Mouse (Mus musculus) liver, embryonic 11.5 days (tissue): Measurements from ENCODE around the gene Vac14. TPM values are rescaled to one million over a fixed set of nuclear protein-coding genes. Genes with fewer than 3 reads are reported as not detected.

Experiments used
- ATAC-seq: fragments of 200-750 bp; cut with Nextera tagmentation; replicated peaks from 2 replicates; pipeline ENCODE4 v1.8.0; 2017; ENCODE audit warnings: moderate number of reproducible peaks, mild to moderate bottlenecking, moderate TSS enrichment, moderate library complexity; ENCODE audit not compliant: low FRiP score
- DNase-seq: peaks from one replicate; pipeline ENCODE4 v3.0.0-alpha.2; 2017; ENCODE audit warnings: low spot score
- H3K27ac ChIP-seq: fragments of 300-500 bp; sonication (generic); 2 replicates; pipeline ENCODE4 v1.5.1; 2014; ENCODE audit warnings: mild to moderate bottlenecking, low read depth, low read length, control low read depth
- H3K27me3 ChIP-seq: fragments of 300-500 bp; sonication (generic); replicated peaks from 2 replicates; pipeline ENCODE4 v1.6.1; 2014; ENCODE audit warnings: low read length, mixed read lengths; ENCODE audit not compliant: control insufficient read depth, insufficient read depth
- H3K36me3 ChIP-seq: fragments of 300-500 bp; sonication (generic); 2 replicates; pipeline ENCODE4 v1.6.1; 2014; ENCODE audit warnings: mild to moderate bottlenecking, low read length, moderate library complexity, mixed read lengths; ENCODE audit not compliant: control insufficient read depth, insufficient read depth
- H3K4me1 ChIP-seq: fragments of 300-500 bp; sonication (generic); replicated peaks from 2 replicates; pipeline ENCODE4 v1.6.1; 2014; ENCODE audit warnings: low read length, mixed read lengths; ENCODE audit not compliant: control insufficient read depth, insufficient read depth
- H3K4me2 ChIP-seq: fragments of 300-500 bp; sonication (generic); 2 replicates; pipeline ENCODE4 v1.6.1; 2014; ENCODE audit warnings: mild to moderate bottlenecking, control low read depth, moderate library complexity
- H3K4me3 ChIP-seq: fragments of 300-500 bp; sonication (generic); 2 replicates; pipeline ENCODE4 v1.5.1; 2014; ENCODE audit warnings: low read depth, low read length, control low read depth
- H3K9ac ChIP-seq: fragments of 300-500 bp; sonication (generic); 2 replicates; pipeline ENCODE4 v1.6.1; 2014; ENCODE audit warnings: low read depth, low read length, control low read depth
- H3K9me3 ChIP-seq: fragments of 300-500 bp; sonication (generic); 2 replicates; pipeline ENCODE4 v1.6.1; 2016; ENCODE audit warnings: low read length, inconsistent platforms, mixed read lengths; ENCODE audit not compliant: control insufficient read depth
- WGBS: fragments of 180-500 bp; shearing (Covaris S2); extraction: QIAGEN DNeasy Blood & Tissue Kit; methylation state at CpG from one replicate; pipeline ENCODE4 v1.1.7; 2014; 5-methylcytosine and 5-hydroxymethylcytosine counted together
- polyA plus RNA-seq: library from polyadenylated mRNA; unstranded; fragments of >200 nt; fragmentation: Nextera tagmentation; extraction: Ambion mirVana; gene quantifications from 2 replicates; pipeline ENCODE4 v1.2.1, GENCODE M21; 2014

The Vac14 gene
- polyA plus RNA-seq, 1 experiment from 2014 or later = 34.1 TPM

GRCm38 (mm10) chr8:110761988-110762387 is 143.6 kb downstream of the Vac14 start:
- DNase-seq = no peak
- WGBS = 65% methylated on average over 6 of the region's 6 CpGs
- Histone ChIP-seq H3K36me3 (no peaks in the 10 kb centered on the region), H3K4me1 (no peaks in the 10 kb centered on the region), H3K4me2 (no peak overlapping the region), H3K27me3 (no peaks in the 10 kb centered on the region), H3K4me3 (no peak overlapping the region), H3K9ac (no peak overlapping the region), H3K27ac (no peak overlapping the region), H3K9me3 (no peaks in the 10 kb centered on the region)
- ATAC-seq = no peak

- no peak for ATAC-seq
- H3K36me3 ChIP-seq = no peaks in the 10 kb centered on the region
- H3K27ac ChIP-seq = no peak overlapping the region
- no peak overlapping the region for H3K4me3 ChIP-seq
- no peaks in the 10 kb centered on the region for H3K9me3 ChIP-seq
- no peak overlapping the region for H3K9ac ChIP-seq
- no peak overlapping the region for H3K4me2 ChIP-seq
- DNase-seq = no peak
- H3K27me3 ChIP-seq = no peaks in the 10 kb centered on the region
- WGBS = 81% methylated on average over 3 of the region's 3 CpGs
- no peaks in the 10 kb centered on the region for H3K4me1 ChIP-seq
Measured at GRCm38 (mm10) chr8:110764671-110765070, 146.3 kb downstream of the Vac14 start.

DNA sequence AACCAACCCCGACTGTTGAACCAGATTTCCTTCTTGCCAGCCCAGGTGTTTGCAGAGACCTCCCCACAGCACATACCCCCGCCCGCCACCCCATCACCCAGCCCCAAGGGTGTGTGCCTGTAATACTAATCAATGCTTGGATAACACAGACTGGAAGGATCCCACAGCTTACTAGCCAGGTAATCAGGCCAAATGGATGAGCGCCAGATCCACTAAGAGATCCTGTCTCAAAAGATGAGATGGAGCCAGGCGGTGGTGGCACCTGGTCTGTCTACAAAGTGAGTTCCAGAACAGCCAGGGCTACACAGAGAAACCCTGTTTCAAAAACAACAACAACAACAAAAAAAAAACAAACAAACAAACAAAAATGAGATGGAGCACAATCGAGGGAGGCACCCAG is 148.9 kb downstream of the Vac14 start:
- no peak overlapping the region for H3K4me3 ChIP-seq
- no peak overlapping the region for H3K4me2 ChIP-seq
- H3K27me3 ChIP-seq = no peaks in the 10 kb centered on the region
- DNase-seq = no peak
- no peaks in the 10 kb centered on the region for H3K36me3 ChIP-seq
- no peak overlapping the region for H3K27ac ChIP-seq
- WGBS = 81% methylated on average over 6 of the region's 6 CpGs
- ATAC-seq = no peak
- no peaks in the 10 kb centered on the region for H3K4me1 ChIP-seq
- H3K9me3 ChIP-seq = no peaks in the 10 kb centered on the region
- no peak overlapping the region for H3K9ac ChIP-seq

Other genes with a start within 250 kb of the Vac14 start
- 4.9 and 5.9 TPM in 2 replicates for gene Mtss1l, start 102.9 kb downstream of the Vac14 start, polyA plus RNA-seq
- 0.18 and 0.36 TPM in 2 replicates for gene Il34, start 187.3 kb downstream of the Vac14 start, polyA plus RNA-seq
- gene Cog4, start 228.0 kb downstream of the Vac14 start, polyA plus RNA-seq = 51.4 and 57.3 TPM in 2 replicates
- gene Sf3b3, start 228.2 kb downstream of the Vac14 start, polyA plus RNA-seq = 187 and 214 TPM in 2 replicates